Mouse (Mus musculus) left cerebral cortex, postnatal 14 days (tissue): ENCODE measurements around the gene Pnmal2. TPM values are rescaled to one million over a fixed set of nuclear protein-coding genes. Genes with fewer than 3 reads are reported as not detected.
A peak's percentile ranks its signal among the peaks of the same experiment; 100 is the strongest.

ENCODE experiments used
- DNase-seq, 2 experiments: peaks; one replicate each; pipeline ENCODE4 v3.0.0; 2021 to 2022; ENCODE audit warnings: low spot score in 2 of 2, mixed read lengths in 1 of 2
- intact Hi-C: fragments of 180-260 bp; cut with DNase I; formaldehyde crosslinking; loops from one replicate; pipeline ENCODE4 v1.15.1; 2025
- long read RNA-seq, 2 experiments: library from polyadenylated mRNA; stranded (forward); transcript quantifications; one replicate each; pipeline ENCODE4 v2.0.0; 2021
- total RNA-seq, 2 experiments: library from RNA; stranded (reverse); gene quantifications; 2 replicates each; pipeline ENCODE4 v1.2.3; 2021

Gene Pnmal2
- total RNA-seq, result 100 to 1,000 TPM; 215 to 249 TPM
- long read RNA-seq, experiment 1, full-length matches to known transcripts, result 214 of 215 reads
- long read RNA-seq, experiment 1, partial matches to known transcripts, result 0 of 215 reads
- long read RNA-seq, experiment 1, other reads (novel, unspliced or antisense), result 1 of 215 reads
- long read RNA-seq, experiment 2, full-length matches to known transcripts, result 204 of 206 reads
- long read RNA-seq, experiment 2, partial matches to known transcripts, result 0 of 206 reads
- long read RNA-seq, experiment 2, other reads (novel, unspliced or antisense), result 2 of 206 reads

GRCm38 (mm10) chr7:16944061-16944807, at the start of gene Pnmal2:
Pnmal2 (plus strand) TSS chr7:16944682.
- intact Hi-C loops, result no loop called here
- DNase-seq, result peak; percentile 92 to 93

GRCm38 (mm10) chr7:16895000-16895399, 49.5 kb upstream of the Pnmal2 start:
- DNase-seq, result peak in 1 of 2 experiments; percentile 74
- intact Hi-C loops, result loop anchor here (2.0 kb wide), 1 partner anchor 20 kb away; no protein-coding TSS in a partner anchor

GRCm38 (mm10) chr7:16895511-16895910, 49.0 kb upstream of the Pnmal2 start:
- intact Hi-C loops, result loop anchor here (2.0 kb wide), 1 partner anchor 19 kb away; no protein-coding TSS in a partner anchor
- DNase-seq, result no peak

GRCm38 (mm10) chr7:16900526-16900925, 44.0 kb upstream of the Pnmal2 start:
- intact Hi-C loops, result no loop called here
- DNase-seq, result no peak

GRCm38 (mm10) chr7:16903439-16903955, 41.0 kb upstream of the Pnmal2 start:
- intact Hi-C loops, result no loop called here
- no peak for DNase-seq

GRCm38 (mm10) chr7:16904120-16904675, 40.3 kb upstream of the Pnmal2 start:
- intact Hi-C loops, result no loop called here
- no peak for DNase-seq

- intact Hi-C loops, result no loop called here
- no peak for DNase-seq
These were observed 38.9 kb upstream of the Pnmal2 start for GRCm38 (mm10) chr7:16905491-16906021.

- DNase-seq, result no peak
- intact Hi-C loops, result no loop called here
These were observed 38.2 kb upstream of the Pnmal2 start, which contains the start of gene Ptgir for GRCm38 (mm10) chr7:16906281-16906680. Ptgir (plus strand) TSS chr7:16906490.

GRCm38 (mm10) chr7:16906889-16907559, 37.5 kb upstream of the Pnmal2 start:
- intact Hi-C loops, result no loop called here
- DNase-seq, result no peak

GRCm38 (mm10) chr7:16907842-16908241, 36.6 kb upstream of the Pnmal2 start:
- no peak for DNase-seq
- intact Hi-C loops, result no loop called here

GRCm38 (mm10) chr7:16908367-16908766, 36.1 kb upstream of the Pnmal2 start:
- DNase-seq, result no peak
- intact Hi-C loops, result no loop called here

- DNase-seq, result no peak
- intact Hi-C loops, result no loop called here
These were observed 35.6 kb upstream of the Pnmal2 start for GRCm38 (mm10) chr7:16908859-16909258.

- intact Hi-C loops, result no loop called here
- DNase-seq, result no peak
These were observed 34.6 kb upstream of the Pnmal2 start for GRCm38 (mm10) chr7:16909909-16910308.

GRCm38 (mm10) chr7:16911904-16912303, 32.6 kb upstream of the Pnmal2 start:
- intact Hi-C loops, result no loop called here
- DNase-seq, result no peak

- intact Hi-C loops, result no loop called here
- no peak for DNase-seq
These were observed 32.1 kb upstream of the Pnmal2 start for GRCm38 (mm10) chr7:16912360-16912759.

- peak; percentile 80 to 85 for DNase-seq
- intact Hi-C loops, result loop anchor here (2.0 kb wide), 1 partner anchor 19 kb away; no protein-coding TSS in a partner anchor
These were observed 30.6 kb upstream of the Pnmal2 start for GRCm38 (mm10) chr7:16913806-16914452.

- DNase-seq, result no peak
- intact Hi-C loops, result loop anchor here (2.0 kb wide), 1 partner anchor 20 kb away; no protein-coding TSS in a partner anchor
These were observed 29.8 kb upstream of the Pnmal2 start for GRCm38 (mm10) chr7:16914453-16915343.
